Comparison of ENCODE assay signal across 8 mouse cellular contexts in genomic region chr5:117134066-117134888, GRCm38 (mm10). TPM values are rescaled to one million over a fixed set of nuclear protein-coding genes. Genes with fewer than 3 reads are reported as not detected.
DNase-seq lines count a peak whose midpoint lies in the region; ATAC-seq and TF ChIP-seq lines count a peak whose summit lies in the region.

No protein-coding gene starts in this region.

- no peak for DNase-seq in kidney, postnatal 0 days (ENCODE audit: low spot score)
- no peak for DNase-seq in kidney, postnatal 25 days
- DNase-seq in c-Kit-positive CD71-positive TER-119-positive erythroid progenitor cells, embryonic 14.5 days (ENCODE audit: low spot score), result peak; percentile 83
- DNase-seq in thymus, postnatal 25 days, result peak; percentile 60
- DNase-seq in midbrain, embryonic 10.5 days (ENCODE audit: low spot score), result no peak
- no peak for DNase-seq in retina, embryonic 14.5 days (ENCODE audit: low spot score)
- DNase-seq in layer of hippocampus, adult 9-11 months, result no peak

- WGBS in kidney, postnatal 0 days, result 63% methylated on average over 19 of the region's 19 CpGs
- 5% methylated on average over 19 of the region's 19 CpGs for WGBS in liver, embryonic 16.5 days (ENCODE audit: insufficient replicate concordance)
- WGBS in midbrain, embryonic 10.5 days, result 85% methylated on average over 19 of the region's 19 CpGs

- no peaks in the 10 kb centered on the region for H3K9me3 ChIP-seq in kidney, postnatal 0 days (replicated peaks; ENCODE audit: low read length)
- no peaks in the 10 kb centered on the region for H3K9me3 ChIP-seq in liver, embryonic 16.5 days (replicated peaks; ENCODE audit: control insufficient read depth, low read length)
- no peaks in the 10 kb centered on the region for H3K9me3 ChIP-seq in midbrain, embryonic 10.5 days (replicated peaks)

- no peak overlapping the region for H3K4me2 ChIP-seq in kidney, postnatal 0 days (ENCODE audit: low read length)
- peak overlapping the region; percentile 81 for H3K4me2 ChIP-seq in liver, embryonic 16.5 days (ENCODE audit: low read depth, low read length)

- no peak overlapping the region for H3K4me3 ChIP-seq in kidney, postnatal 0 days (replicated peaks; ENCODE audit: low read depth, low read length)
- peak overlapping the region; percentile 65 for H3K4me3 ChIP-seq in liver, embryonic 16.5 days (ENCODE audit: low read depth, low read length)
- H3K4me3 ChIP-seq in midbrain, embryonic 10.5 days, result no peak overlapping the region

- H3K9ac ChIP-seq in kidney, postnatal 0 days (ENCODE audit: low read depth, low read length), result no peak overlapping the region
- H3K9ac ChIP-seq in liver, embryonic 16.5 days (ENCODE audit: low read depth, low read length), result peak overlapping the region; percentile 67

- H3K36me3 ChIP-seq in kidney, postnatal 0 days (ENCODE audit: insufficient read depth, low read length), result no peaks in the 10 kb centered on the region
- no peaks in the 10 kb centered on the region for H3K36me3 ChIP-seq in liver, embryonic 16.5 days (ENCODE audit: control insufficient read depth, insufficient read depth)
- H3K36me3 ChIP-seq in midbrain, embryonic 10.5 days, result no peaks in the 10 kb centered on the region

- H3K27ac ChIP-seq in kidney, postnatal 0 days, result 0 out of 2 replicates have a peak overlapping the region, but pooled peaks have one; percentile 20
- peak overlapping the region; percentile 95 for H3K27ac ChIP-seq in liver, embryonic 16.5 days (ENCODE audit: low read length)
- H3K27ac ChIP-seq in midbrain, embryonic 10.5 days (replicated peaks), result no peak overlapping the region

- H3K4me1 ChIP-seq in kidney, postnatal 0 days (replicated peaks; ENCODE audit: insufficient read depth, low read length), result peaks cover 22% of the 10 kb centered on the region
- H3K4me1 ChIP-seq in liver, embryonic 16.5 days (ENCODE audit: control insufficient read depth, low read depth, low read length), result peaks cover 75% of the 10 kb centered on the region
- H3K4me1 ChIP-seq in midbrain, embryonic 10.5 days, result peaks cover 21% of the 10 kb centered on the region

- H3K27me3 ChIP-seq in kidney, postnatal 0 days (ENCODE audit: insufficient read depth, low read length), result no peaks in the 10 kb centered on the region
- no peaks in the 10 kb centered on the region for H3K27me3 ChIP-seq in liver, embryonic 16.5 days (ENCODE audit: control insufficient read depth, insufficient read depth, low read depth, low read length)
- H3K27me3 ChIP-seq in midbrain, embryonic 10.5 days (ENCODE audit: low read depth, poor library complexity, severe bottlenecking), result no peaks in the 10 kb centered on the region

- no peak for ATAC-seq in kidney, postnatal 0 days (replicated peaks; ENCODE audit: low FRiP score, low read depth)
- peak; percentile 45 for ATAC-seq in liver, embryonic 16.5 days (ENCODE audit: low read depth)

- no peak for TF ChIP-seq CTCF in kidney, postnatal 0 days (IDR thresholded peaks at IDR 0.05; ENCODE audit: low read depth)

RNA-seq across cellular contexts. Expression of gene Taok3, which starts 14.3 kb away (rescaled TPM):
- 16.1 and 19.8 TPM in 2 replicates for polyA plus RNA-seq in kidney, postnatal 0 days (2015; fragmentation: Nextera tagmentation; extraction: Ambion mirVana)
- polyA plus RNA-seq in liver, embryonic 16.5 days (2015; fragmentation: Nextera tagmentation; extraction: Ambion mirVana), result 39.9 and 41.8 TPM in 2 replicates
- polyA plus RNA-seq in midbrain, embryonic 10.5 days (2016; fragmentation: Nextera tagmentation; extraction: Ambion mirVana), result 12.0 and 16.8 TPM in 2 replicates

RNA-seq across cellular contexts. Expression of gene Suds3, which starts 18.4 kb away (rescaled TPM):
- 69.3 and 69.5 TPM in 2 replicates for polyA plus RNA-seq in kidney, postnatal 0 days (2015; fragmentation: Nextera tagmentation; extraction: Ambion mirVana)
- 24.1 and 26.6 TPM in 2 replicates for polyA plus RNA-seq in liver, embryonic 16.5 days (2015; fragmentation: Nextera tagmentation; extraction: Ambion mirVana)
- 80.6 and 84.5 TPM in 2 replicates for polyA plus RNA-seq in midbrain, embryonic 10.5 days (2016; fragmentation: Nextera tagmentation; extraction: Ambion mirVana)

Comparison
In these comparisons a context has a peak if more than half of its experiments do, and no peak if none do; other contexts are left out.
1. DNase-seq: peak in c-Kit-positive CD71-positive TER-119-positive erythroid progenitor cells, embryonic 14.5 days (single experiment) and thymus, postnatal 25 days (single experiment); none in kidney, postnatal 0 days (single experiment), kidney, postnatal 25 days (0 of 2), midbrain, embryonic 10.5 days (single experiment), retina, embryonic 14.5 days (single experiment) and layer of hippocampus, adult 9-11 months (single experiment).